Mouse (Mus musculus) CH12F3 (cell line): ENCODE measurements at regions not wholly inside any gene's neighbourhood (a gene's known extent, or its start where the extent isn't known, plus 50 kb on each side); places are given as distances from the start of the nearest gene placed in this dataset.

Experiments
- in situ Hi-C: fragments of 300-500 bp; cut with MboI; formaldehyde crosslinking; loops from 2 replicates; pipeline ENCODE4 v1.14.3; 2020; ENCODE audit warnings: low sequenced_read_pairs

GRCm38 (mm10) chr9:41513701-41514100 is 352.2 kb upstream of the Ubash3b start:
- in situ Hi-C loops, result no loop called here

- in situ Hi-C loops, result no loop called here
These were observed 348.1 kb upstream of the Ubash3b start for GRCm38 (mm10) chr9:41509597-41509996.

- in situ Hi-C loops, result no loop called here
These were observed 347.2 kb upstream of the Ubash3b start for GRCm38 (mm10) chr9:41508746-41509145.

GRCm38 (mm10) chr9:41498326-41498725 is 336.8 kb upstream of the Ubash3b start:
- in situ Hi-C loops, result loop anchor here (25.0 kb wide), 1 partner anchor 439 kb away; no protein-coding TSS in a partner anchor

- in situ Hi-C loops, result loop anchor here (25.0 kb wide), 1 partner anchor 447 kb away; no protein-coding TSS in a partner anchor
These were observed 328.6 kb upstream of the Ubash3b start for GRCm38 (mm10) chr9:41490112-41490511.

- in situ Hi-C loops, result loop anchor here (25.0 kb wide), 1 partner anchor 449 kb away; no protein-coding TSS in a partner anchor
These were observed 326.5 kb upstream of the Ubash3b start for GRCm38 (mm10) chr9:41488046-41488445.

GRCm38 (mm10) chr9:41483218-41483617 is 321.7 kb upstream of the Ubash3b start:
- in situ Hi-C loops, result loop anchor here (25.0 kb wide), 1 partner anchor 454 kb away; no protein-coding TSS in a partner anchor

GRCm38 (mm10) chr9:41481611-41482266 is 320.2 kb upstream of the Ubash3b start:
- in situ Hi-C loops, result loop anchor here (25.0 kb wide), 1 partner anchor 456 kb away; no protein-coding TSS in a partner anchor

GRCm38 (mm10) chr9:41479854-41480749 is 318.6 kb upstream of the Ubash3b start:
- in situ Hi-C loops, result loop anchor here (25.0 kb wide), 1 partner anchor 457 kb away; no protein-coding TSS in a partner anchor

- in situ Hi-C loops, result loop anchor here (25.0 kb wide), 1 partner anchor 458 kb away; no protein-coding TSS in a partner anchor
These were observed 317.6 kb upstream of the Ubash3b start for GRCm38 (mm10) chr9:41479085-41479484.

- in situ Hi-C loops, result loop anchor here (25.0 kb wide), 1 partner anchor 459 kb away; no protein-coding TSS in a partner anchor
These were observed 316.8 kb upstream of the Ubash3b start for GRCm38 (mm10) chr9:41478106-41478848.

- in situ Hi-C loops, result loop anchor here (25.0 kb wide), 1 partner anchor 462 kb away; no protein-coding TSS in a partner anchor
These were observed 313.8 kb upstream of the Ubash3b start for GRCm38 (mm10) chr9:41475326-41475725.

- in situ Hi-C loops, result loop anchor here (25.0 kb wide), 1 partner anchor 462 kb away; no protein-coding TSS in a partner anchor
These were observed 313.4 kb upstream of the Ubash3b start for GRCm38 (mm10) chr9:41474945-41475297.

- in situ Hi-C loops, result no loop called here
These were observed 312.9 kb upstream of the Ubash3b start for GRCm38 (mm10) chr9:41474244-41474944.

- in situ Hi-C loops, result no loop called here
These were observed 312.0 kb upstream of the Ubash3b start for GRCm38 (mm10) chr9:41473506-41473905.

- in situ Hi-C loops, result no loop called here
These were observed 309.8 kb upstream of the Ubash3b start for GRCm38 (mm10) chr9:41471345-41471744.

- in situ Hi-C loops, result no loop called here
These were observed 308.5 kb upstream of the Ubash3b start for GRCm38 (mm10) chr9:41470010-41470409.

GRCm38 (mm10) chr9:41469414-41469813 is 307.9 kb upstream of the Ubash3b start:
- in situ Hi-C loops, result no loop called here

- in situ Hi-C loops, result no loop called here
These were observed 302.7 kb upstream of the Ubash3b start for GRCm38 (mm10) chr9:41464057-41464685.

GRCm38 (mm10) chr9:41461742-41462141 is 300.2 kb upstream of the Ubash3b start:
- in situ Hi-C loops, result no loop called here
